In genomic region chr12:31950659-31951031, GRCm38 (mm10) we compare ENCODE assay signal across 8 mouse cellular contexts. TPM values are rescaled to one million over a fixed set of nuclear protein-coding genes. Genes with fewer than 3 reads are reported as not detected.
DNase-seq lines count a peak whose midpoint lies in the region; ATAC-seq lines count a peak whose summit lies in the region.

No protein-coding gene starts in this region.

- H3K27me3 ChIP-seq in intestine, embryonic 15.5 days (replicated peaks) = no peaks in the 10 kb centered on the region
- H3K27me3 ChIP-seq in neural tube, embryonic 14.5 days (ENCODE audit: control insufficient read depth, insufficient read depth, low read length) = no peaks in the 10 kb centered on the region

- no peak overlapping the region for H3K9ac ChIP-seq in intestine, embryonic 15.5 days
- no peak overlapping the region for H3K9ac ChIP-seq in neural tube, embryonic 14.5 days (replicated peaks; ENCODE audit: low read depth, low read length)

- H3K4me1 ChIP-seq in intestine, embryonic 15.5 days (replicated peaks) = no peaks in the 10 kb centered on the region
- no peaks in the 10 kb centered on the region for H3K4me1 ChIP-seq in neural tube, embryonic 14.5 days (ENCODE audit: control insufficient read depth, insufficient read depth, low read length)

- WGBS in intestine, embryonic 15.5 days = 3% methylated on average over 9 of the region's 9 CpGs
- WGBS in neural tube, embryonic 14.5 days = 6% methylated on average over 9 of the region's 9 CpGs

- peak overlapping the region; percentile 66 for H3K4me2 ChIP-seq in intestine, embryonic 15.5 days (replicated peaks)
- peak overlapping the region; percentile 54 for H3K4me2 ChIP-seq in neural tube, embryonic 14.5 days (ENCODE audit: low read depth, low read length)

- H3K36me3 ChIP-seq in intestine, embryonic 15.5 days = no peaks in the 10 kb centered on the region
- H3K36me3 ChIP-seq in neural tube, embryonic 14.5 days (ENCODE audit: control insufficient read depth, insufficient read depth, low read length) = no peaks in the 10 kb centered on the region

- H3K27ac ChIP-seq in intestine, embryonic 15.5 days = peak overlapping the region; percentile 57
- H3K27ac ChIP-seq in neural tube, embryonic 14.5 days (ENCODE audit: low read depth, low read length) = peak overlapping the region; percentile 16; the same call in 1 of the 2 replicates

- no peaks in the 10 kb centered on the region for H3K9me3 ChIP-seq in intestine, embryonic 15.5 days
- H3K9me3 ChIP-seq in neural tube, embryonic 14.5 days (ENCODE audit: control insufficient read depth, low read length) = no peaks in the 10 kb centered on the region

- DNase-seq in adrenal gland, postnatal 14 days = peak; percentile 93
- no peak for DNase-seq in adrenal gland, adult (ENCODE audit: inconsistent age in 2 of 2, low spot score in 1 of 2)
- DNase-seq in right cerebral cortex, postnatal 14 days = peak; percentile 66
- no peak for DNase-seq in right cerebral cortex, postnatal 25 days
- no peak for DNase-seq in layer of hippocampus, postnatal 14 days (ENCODE audit: low spot score in 2 of 2)
- DNase-seq in T-cell, adult 2 months (ENCODE audit: low spot score) = no peak

- no peak for ATAC-seq in intestine, embryonic 15.5 days
- ATAC-seq in neural tube, embryonic 14.5 days (ENCODE audit: low read depth) = no peak

- H3K4me3 ChIP-seq in intestine, embryonic 15.5 days (replicated peaks) = peak overlapping the region; percentile 43
- peak overlapping the region; percentile 30 for H3K4me3 ChIP-seq in neural tube, embryonic 14.5 days (ENCODE audit: low read depth, low read length)

RNA-seq across cellular contexts. Expression of gene Hbp1, which starts 0.3 kb away (rescaled TPM):
- 102 and 113 TPM in 2 replicates for total RNA-seq in adrenal gland, postnatal 14 days (2021)
- 79.8 and 89.2 TPM in 2 replicates for polyA plus RNA-seq in intestine, embryonic 15.5 days (2015; fragmentation: Nextera tagmentation; extraction: Ambion mirVana)
- polyA plus RNA-seq in neural tube, embryonic 14.5 days (2014; fragmentation: Nextera tagmentation; extraction: Ambion mirVana) = 47.4 and 58.2 TPM in 2 replicates
- total RNA-seq in layer of hippocampus, postnatal 14 days (2021) = 10 to 100 TPM; 24.9 to 29.7 TPM

Comparison
In these comparisons a context has a peak if more than half of its experiments do, and no peak if none do; other contexts are left out.
1. DNase-seq: peak in adrenal gland, postnatal 14 days (single experiment) and right cerebral cortex, postnatal 14 days (single experiment); none in adrenal gland, adult (0 of 2), right cerebral cortex, postnatal 25 days (single experiment), layer of hippocampus, postnatal 14 days (0 of 2) and T-cell, adult 2 months (single experiment).